Mouse (Mus musculus) c-Kit-negative CD71-positive TER-119-positive erythroid progenitor cells, embryonic 14.5 days (primary cell): ENCODE data around the gene Kcnip1.

Experiments used
- DNase-seq: peaks from one replicate; pipeline ENCODE4 v3.0.0-alpha.2; 2013; ENCODE audit warnings: low read depth, low spot score

Kcnip1 gene

DNA sequence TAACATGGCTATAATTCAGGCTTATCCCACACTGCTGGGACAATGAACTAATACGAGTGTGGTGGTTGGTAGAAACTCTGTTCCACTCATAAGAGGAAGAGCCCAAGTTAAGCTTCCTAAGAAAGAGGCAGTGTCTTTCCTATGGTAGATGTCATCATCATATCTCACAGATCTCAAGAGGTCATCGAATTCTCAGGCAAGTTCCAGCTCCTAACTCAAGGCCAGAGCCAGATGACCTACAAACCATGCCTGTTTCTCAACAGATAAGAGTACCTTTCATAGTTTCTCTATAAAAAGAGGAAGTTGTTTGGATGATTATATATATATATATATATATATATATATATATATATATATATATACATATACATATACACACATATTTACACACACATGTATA, 6.4 kb downstream of the Kcnip1 start:
- no peak for DNase-seq

DNA sequence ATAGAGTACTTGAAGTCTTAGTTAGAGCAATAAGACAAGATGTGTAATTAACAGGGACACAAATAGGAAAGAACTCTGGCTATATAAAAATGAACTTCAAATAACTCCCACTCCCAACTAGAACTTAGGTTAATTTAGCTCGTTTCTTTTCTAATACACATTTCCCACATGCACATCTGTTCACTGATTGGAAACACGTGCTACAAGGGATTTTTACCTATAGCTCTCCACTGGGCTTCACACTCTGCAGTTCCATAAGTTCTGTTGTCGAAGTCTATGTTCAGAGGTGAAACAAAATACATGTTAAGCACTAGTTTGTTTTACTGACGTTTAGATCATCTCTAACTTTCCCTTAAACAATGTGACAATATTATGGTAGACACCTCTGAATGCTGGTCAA, 12.8 kb downstream of the Kcnip1 start:
- no peak for DNase-seq

DNA sequence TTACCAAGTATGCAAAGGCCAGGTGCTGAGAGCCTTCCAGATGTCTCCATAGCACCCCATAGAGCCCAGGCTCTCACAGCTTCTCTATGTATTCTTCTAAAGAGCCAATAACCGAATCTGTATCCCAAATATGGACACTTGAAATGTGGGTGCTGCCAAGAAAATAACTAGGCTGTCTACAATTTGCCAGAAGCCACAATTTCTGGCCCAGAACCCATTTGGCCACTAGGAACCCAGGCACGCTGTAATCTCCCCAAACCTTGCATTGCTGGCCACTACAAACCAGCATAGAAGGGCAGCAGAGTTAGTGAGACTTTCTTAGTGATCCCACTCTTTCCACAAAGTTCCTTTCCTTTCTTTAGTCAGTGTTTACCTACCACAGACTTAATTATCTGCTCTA, 17.8 kb downstream of the Kcnip1 start:
- DNase-seq, result no peak

DNA sequence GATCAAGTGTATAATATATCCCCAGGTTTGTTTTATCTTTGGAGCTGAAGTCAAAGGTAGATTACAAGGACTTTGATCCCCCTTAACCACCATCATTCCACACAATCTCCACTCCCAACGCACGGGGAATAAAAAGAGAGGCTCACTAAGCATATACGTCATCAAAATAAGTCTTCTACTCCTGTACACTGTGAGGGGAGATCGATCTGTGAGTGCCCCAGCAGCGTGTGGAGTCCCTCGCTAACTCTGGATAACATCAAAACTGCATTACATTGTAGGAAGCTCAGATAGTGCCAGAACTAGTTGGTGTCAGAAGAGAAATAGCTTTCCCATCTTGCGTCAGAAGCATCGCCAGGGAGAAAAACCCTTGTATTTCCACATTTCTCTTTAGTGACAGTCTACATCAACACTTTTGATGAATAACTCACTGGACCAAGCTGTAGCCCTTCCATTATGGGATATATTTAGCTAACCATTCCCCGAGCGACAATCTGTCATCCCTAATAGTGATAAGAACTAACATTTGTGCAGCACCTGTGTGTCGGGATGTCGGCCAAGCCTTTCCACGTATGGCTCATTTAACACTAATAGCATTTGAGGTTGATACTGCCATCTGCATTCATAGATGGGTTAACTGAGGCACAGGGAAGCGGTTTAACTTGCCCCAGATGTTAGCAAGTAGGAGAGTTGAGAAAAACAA, 18.5 kb downstream of the Kcnip1 start:
- no peak for DNase-seq

DNA sequence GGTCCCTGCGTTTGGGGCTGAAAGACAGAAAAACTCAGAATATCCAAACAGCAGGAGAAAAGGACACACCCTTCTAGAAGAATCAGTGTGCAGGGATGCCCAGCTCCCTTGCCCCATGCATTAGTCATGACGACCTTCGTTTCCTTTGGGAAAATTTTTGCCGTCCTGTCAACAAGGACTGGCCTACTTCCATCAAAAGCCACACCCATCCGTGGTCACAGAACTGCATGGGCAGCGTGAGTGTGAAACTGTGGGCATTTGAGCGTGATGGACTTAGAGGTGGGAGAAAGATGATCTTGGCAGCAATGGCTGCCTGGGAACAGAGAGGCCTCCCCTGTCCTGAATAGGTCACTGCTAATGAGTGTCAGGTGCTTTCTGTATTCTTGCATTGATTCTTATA, 20.8 kb downstream of the Kcnip1 start:
- DNase-seq, result no peak

DNA sequence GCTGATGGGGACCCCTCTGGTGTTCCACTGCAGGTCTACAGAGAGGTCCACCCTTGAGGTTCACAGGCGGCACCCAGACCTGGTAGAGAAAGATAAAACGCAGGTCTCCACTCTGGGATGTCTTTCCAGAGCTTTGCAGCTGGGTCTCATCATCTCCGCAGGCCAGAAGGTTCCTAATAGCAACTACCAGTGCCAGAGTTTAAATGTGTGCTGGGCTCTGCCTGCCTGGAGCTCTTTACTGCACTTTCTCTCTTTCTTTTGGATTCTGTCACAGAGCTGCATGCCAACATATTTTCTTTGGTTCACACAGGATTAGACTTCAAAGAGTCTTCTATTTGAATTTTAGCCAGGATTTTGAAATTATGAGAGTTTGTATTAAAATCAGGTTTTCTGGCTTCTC, 23.8 kb downstream of the Kcnip1 start:
- DNase-seq, result no peak

DNA sequence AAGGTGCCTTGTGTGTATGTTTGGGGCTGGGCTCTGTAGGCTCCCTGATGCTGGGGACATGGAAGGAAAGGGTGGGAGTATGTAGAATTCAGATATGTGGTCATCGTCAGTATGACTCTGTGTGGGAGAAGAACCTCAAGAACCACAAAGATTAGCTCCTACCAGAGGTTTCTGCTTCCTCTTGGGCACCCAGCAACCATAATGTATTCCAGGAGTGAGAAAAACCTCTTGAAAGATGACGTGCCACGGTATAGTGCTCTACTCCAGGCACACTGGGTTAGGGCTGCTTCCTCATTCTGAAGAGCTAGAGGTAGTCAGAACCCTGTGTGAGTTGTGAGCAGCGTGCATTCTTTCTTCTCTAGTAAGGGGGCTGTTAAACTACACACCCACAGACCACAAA, 25.2 kb downstream of the Kcnip1 start:
- DNase-seq, result no peak

DNA sequence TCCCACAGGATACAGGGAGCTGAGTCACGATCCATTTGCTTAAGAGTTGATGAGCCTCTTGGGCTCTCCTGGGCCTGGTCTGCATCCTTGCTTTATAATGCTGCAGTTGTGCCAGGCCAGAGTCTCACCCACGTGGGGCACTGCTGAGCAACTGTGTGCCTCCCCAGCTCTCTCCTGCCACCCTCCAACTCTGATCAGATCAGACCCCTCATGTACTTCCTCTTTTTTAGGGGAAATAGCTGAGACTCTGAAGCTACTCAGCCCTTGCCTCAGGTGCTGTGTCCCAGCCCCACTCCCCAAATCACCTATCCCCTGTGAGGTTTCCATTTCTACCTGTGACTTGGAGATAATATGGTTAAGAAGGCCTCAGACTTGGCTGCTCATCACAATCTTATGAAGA, 27.6 kb downstream of the Kcnip1 start:
- DNase-seq, result no peak

DNA sequence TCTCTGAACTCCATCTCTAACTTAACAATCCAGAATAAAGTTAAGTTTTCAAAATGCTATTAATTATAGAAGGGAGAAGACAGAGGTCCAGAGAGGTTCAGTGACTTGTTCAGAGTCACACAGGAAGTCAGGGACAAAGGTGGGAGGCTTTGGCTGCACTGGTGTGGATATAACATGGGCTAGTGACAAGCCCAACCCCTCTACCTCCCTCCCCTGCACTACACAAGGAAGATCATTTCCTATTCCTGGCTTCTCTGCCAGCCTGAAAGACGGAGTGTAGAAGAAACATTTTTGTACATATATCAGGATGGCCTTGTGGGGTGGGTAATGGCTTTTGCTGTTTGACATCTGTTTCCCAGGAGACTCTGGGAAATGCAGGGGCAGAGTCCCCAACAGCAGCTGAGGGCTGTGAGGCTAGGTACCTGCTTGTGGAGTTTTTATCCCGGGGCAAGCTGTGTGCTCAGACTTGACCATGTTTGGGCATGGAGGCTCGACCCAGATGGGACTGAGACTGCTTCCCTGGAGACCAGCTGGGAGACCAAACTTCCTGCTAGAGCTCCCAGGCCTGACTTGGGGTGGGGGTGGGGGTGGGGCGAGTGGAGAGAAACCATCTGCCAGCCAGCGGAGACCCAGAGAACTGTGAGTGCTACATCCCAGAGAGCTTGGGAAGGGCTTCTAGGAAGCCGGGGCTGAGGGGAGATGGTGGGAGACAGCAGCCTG, 30.1 kb downstream of the Kcnip1 start, which contains the start of gene Kcnmb1:
TSS of gene Kcnmb1 (plus strand) at position 326 of the 720 bp plus-strand sequence.
- no peak for DNase-seq

DNA sequence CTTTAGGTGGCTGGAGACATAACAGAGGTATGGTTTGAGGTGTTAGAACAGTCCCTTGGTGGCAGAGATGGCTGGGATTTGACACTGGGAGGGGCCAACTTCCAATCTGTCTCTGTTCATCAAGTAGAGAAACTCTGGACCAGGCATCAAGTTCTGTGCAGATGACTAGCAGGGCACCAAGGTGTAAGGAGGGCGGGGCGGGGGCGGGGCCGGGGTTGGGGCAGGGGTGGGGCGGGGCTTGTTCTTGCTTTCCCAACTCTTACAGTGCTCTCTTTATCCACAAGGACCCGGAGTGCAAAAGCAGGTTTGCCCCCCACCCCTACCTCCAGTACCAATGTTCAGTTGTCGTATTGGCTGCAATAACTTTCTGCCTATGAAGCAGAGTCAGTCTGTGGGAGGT, 30.8 kb downstream of the Kcnip1 start:
- DNase-seq, result no peak

DNA sequence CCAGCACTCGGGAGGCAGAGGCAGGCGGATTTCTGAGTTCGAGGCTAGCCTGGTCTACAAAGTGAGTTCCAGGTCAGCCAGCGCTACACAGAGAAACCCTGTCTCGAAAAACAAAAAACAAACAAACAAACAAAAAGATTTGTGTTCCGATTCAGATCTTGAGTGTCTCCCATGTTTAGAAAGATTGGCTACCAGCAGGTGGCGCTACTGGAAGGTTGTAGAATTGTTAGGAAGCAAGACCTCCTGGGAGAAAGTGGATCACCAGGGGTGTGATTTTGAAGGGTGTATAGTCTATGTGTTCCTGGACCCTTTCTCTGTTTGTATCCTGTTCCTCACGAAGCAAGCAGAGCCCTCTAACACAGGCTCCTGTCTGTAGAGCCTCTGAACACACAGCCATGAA, 34.2 kb downstream of the Kcnip1 start:
- no peak for DNase-seq

DNA sequence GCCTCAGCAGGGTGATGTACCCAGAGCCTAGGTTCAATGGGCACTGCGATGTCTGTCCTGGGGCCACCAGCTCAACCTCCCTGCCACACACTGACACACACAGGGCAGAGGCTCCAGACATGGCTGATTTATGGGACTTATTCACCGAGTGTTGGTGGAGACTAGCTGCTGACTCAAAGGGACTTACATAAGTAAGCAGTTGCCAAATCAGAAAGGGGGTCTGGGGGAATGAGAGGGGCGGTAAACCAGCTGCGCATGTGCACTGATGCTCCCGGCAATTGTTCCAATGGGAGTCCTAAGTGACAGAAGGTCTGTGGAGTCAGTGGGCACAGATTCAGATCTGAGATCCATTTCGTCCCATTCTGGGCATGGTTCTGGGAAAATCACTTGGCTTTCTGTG, 35.4 kb downstream of the Kcnip1 start:
- no peak for DNase-seq

DNA sequence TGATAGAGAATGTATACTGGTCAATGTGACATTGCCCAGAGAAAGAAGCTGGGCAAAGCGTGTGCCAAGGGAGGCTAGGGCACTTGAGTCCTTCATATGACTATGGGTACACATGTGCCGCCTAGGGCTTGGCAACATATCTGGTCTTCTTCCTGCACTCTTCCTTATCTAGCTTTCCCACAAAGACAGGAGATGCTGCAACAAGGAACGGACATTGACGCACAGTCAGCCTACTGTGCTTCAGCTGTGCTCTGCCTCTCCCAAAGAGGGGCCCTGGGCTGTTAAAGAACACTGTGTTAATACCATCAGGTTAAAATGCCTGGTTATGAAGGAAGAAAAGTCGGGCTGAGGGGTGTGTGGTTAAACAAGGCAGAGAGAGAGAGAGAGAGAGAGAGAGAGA, 36.3 kb downstream of the Kcnip1 start:
- DNase-seq, result no peak

DNA sequence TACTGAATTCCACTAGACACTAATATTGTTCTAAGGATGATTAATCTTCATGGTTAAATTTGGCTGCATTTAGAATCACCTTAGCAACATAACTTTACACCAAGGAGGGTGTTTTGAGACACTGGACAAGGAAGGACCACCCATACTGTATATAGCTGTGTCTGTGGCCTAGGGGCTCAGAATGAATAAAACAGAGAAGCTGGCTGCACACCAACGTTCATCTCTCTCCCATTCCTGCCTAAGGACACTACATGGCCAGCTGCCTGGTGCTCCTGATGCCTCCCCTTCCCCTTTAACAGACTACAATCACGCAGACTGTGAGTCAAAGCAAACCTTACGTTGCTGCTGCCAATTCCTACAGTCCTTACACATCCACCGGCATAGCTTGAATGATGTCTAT, 37.0 kb downstream of the Kcnip1 start:
- DNase-seq, result no peak

DNA sequence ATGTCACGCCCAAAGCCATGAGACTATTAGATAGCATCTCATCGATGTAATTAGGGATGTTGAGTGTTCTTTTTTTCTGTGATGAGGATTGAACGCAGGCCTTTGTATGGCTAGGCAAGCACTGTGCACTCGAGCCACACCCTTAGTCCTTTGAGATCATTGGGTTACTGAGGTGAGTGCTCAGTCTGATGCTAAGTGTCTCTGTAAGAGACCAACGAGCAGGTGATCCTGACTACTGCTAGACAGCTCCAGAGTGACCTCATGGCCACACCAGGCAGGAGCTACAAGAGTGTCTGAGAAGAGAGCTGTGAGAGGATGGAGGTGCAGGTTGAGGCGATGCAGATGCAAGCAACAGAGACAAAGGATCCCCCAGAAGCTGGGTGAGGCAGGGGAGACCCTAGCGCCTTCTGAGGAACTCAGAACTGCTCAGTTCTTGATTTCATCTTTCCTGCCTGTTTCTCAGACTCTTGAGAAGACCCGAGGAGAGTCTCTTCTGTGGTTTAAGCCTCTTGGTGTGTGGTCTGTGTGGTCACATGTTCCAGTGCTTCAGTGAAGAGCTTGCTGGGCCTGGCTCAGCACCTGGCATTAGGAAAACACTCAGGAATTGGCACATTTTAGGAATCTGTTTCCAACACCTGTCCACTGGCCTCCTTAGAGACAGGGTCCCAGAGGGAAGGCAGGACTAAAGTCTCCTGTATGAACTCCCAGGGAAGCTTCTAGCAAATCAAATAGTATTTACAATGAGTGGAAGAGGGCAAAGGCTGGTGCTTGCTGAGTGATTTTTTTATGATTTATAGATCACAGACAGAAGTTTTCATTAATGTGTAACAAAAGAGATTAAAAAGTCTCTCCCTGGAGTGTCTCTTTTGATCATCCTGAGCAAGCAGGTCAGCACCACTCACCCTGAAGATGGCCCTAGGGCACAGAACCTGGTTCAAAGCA, 41.0 kb downstream of the Kcnip1 start:
- DNase-seq, result no peak

DNA sequence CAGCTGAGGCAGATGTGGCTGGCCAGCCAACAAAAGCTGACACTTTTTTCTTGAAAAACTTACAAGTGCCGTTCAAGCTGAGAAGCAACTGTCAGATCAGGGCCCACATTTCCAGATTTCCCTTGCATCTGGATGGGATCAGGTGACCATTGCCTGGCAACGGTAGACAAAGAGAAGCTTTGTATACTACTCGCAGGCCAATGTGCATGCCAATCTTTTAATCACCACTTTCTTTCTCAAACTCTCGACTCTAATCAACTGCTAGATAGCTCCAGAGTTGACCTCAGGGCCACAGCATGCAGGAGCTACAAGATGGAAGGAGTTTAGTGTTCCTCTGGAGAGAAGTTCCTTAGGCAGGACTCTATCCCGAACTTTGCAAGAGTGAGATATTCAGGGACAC, 41.8 kb downstream of the Kcnip1 start:
- DNase-seq, result no peak

DNA sequence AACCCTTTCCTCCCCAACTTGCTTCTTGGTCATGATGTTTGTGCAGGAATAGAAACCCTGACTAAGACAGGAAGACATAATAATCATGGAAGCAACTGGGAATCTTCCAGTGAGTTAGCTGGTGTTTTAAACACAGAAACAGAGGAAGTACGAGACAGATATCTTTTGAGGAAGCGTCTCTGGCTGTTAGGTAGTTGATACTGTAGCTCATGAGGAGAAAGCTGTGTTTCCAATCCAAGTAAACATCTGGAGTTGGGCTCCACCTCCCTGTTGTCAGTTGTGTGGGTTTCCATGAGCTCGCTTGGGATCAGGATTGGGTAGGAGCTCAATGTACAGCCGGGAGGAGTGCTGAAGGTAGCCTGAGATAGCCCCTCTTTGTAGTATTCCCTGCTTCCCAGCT, 46.5 kb downstream of the Kcnip1 start:
- DNase-seq, result no peak

DNA sequence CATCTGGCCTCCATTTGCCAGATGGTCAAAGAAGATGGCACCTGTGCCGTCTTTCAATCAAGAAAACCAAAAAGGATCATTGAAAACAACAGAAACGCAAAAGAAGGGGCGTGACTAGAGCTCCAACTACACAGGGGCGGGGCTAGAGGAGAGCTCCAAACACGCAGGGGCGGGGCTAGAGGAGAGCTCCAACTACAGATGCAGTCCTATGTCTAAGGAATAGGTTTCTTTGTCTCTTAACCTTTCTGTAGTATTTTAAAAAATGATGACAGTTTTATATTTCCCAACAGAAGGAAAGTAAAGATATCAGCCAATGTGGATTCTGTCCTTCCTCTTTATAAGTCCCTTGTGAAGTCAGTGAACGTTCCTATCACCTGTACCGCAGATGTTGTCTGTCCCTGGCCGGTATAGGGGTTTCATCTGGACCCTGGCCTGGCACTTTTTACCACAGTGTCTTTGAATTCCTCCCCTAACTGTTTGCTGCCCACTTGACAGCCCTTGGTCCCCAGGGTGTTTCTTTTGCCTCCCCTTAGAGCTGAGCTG, 48.1 kb downstream of the Kcnip1 start:
- DNase-seq, result no peak

DNA sequence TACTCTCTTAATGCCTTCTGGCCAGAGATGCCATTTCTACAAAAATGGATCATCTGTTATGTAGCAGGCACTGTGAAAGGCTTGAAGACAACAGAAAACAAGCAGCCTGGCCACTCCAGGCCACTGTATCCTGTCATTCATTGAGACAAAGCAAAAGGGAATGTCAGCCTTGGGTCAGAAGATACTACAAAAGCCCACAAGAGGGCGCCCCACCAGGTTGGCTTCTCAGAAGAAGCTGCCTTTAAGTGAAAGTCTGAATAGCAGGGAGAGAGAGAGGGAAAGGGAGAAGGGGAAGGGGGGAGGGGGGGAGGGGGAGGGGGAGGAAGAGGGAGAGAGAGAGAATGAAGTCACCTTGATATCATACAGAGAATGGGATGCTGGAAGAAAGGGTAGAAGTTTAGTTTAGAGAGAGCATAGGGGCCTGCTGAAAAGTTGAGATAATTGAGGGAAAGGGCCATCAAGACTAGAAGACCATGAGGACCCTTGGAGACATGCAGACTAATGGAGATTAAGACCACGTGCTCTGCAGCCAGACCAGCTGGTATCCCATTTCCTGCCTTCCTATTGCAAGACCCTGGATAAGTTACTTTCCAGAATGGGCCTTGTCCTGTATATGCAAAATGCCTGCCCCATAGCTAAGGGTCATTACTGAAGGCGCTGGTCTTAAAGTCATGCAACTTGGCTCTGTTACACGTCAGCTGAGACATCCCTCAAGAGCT, 48.7 kb downstream of the Kcnip1 start:
- DNase-seq, result no peak

DNA sequence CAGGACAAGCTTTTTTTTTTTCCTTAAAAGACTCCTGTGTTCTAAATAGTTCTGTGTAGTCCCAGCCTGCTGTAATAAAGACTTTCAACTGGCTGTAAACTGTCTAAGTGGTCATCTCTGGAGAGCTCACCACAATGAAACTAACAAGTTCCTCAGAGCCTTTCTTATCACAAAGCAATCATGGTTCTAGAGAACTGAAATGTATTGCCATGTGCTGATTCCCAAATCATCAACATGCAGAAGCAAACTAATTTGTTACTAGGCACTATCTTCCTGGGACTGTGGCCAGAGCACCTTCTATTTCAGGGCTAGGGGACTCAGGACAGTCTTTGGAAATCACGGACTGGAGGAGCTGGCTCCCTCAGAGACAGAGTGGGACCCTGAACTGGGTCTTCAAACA, 49.4 kb downstream of the Kcnip1 start:
- DNase-seq, result no peak

DNA sequence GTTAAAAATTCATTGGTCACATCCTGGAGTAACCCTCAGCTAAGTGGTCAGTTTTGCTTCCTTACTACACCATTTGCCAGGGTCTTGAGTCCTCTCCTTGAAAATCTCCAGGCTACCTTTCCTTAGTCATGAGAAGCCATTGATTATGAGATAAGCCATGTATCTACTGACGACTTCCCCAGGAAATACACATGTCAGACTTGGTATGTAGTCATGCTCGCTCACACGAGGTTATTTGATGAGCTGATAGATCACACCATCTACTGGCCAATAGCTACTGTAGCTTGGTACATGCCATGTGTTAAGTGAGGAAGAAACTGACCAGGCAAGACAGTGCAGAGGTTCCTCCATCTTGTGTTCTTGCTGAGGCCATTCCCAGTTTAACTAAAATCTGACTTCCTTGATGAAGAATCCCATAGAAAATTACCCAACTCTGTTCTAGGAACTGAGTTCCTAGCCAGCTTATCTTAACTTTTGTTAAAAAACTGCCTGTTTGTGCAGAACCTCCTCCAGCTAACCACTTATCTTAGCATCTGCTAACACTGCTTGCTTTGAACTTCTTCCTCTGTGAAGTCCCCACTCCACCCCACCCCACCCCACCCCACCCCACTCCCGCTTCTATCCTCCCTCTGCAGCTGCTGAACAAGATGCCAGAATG, 53.4 kb downstream of the Kcnip1 start:
- DNase-seq, result no peak
